Comparison of ENCODE assay signal across 8 mouse cellular contexts in genomic region chr10:82623553-82623932, GRCm38 (mm10). TPM values are rescaled to one million over a fixed set of nuclear protein-coding genes. Genes with fewer than 3 reads are reported as not detected.
DNase-seq lines count a peak whose midpoint lies in the region; ATAC-seq and TF ChIP-seq lines count a peak whose summit lies in the region.
"Not testable (repeated sequence)": the region's sequence is repeated elsewhere in the genome, so short reads cannot be mapped to it uniquely, and the experiment has no call there.

No protein-coding gene starts in this region.

- not testable (repeated sequence) for TF ChIP-seq POLR2A in limb, embryonic 14.5 days (IDR thresholded peaks at IDR 0.05; ENCODE audit: borderline replicate concordance, extremely low read depth, insufficient read depth, insufficient read length); myocyte (IDR thresholded peaks at IDR 0.05; ENCODE audit: insufficient read length, low read depth); testis, adult 2 months (IDR thresholded peaks at IDR 0.05; ENCODE audit: control insufficient read depth, low read depth, low read length)

- TF ChIP-seq CTCF in testis, adult 2 months (IDR thresholded peaks at IDR 0.05; ENCODE audit: control insufficient read depth, insufficient read depth, insufficient replicate concordance, low read depth, low read length): not testable (repeated sequence)

- not testable (repeated sequence) for H3K79me2 ChIP-seq in myocyte (ENCODE audit: control insufficient read depth, insufficient read depth)

- H3K4me1 ChIP-seq in brown adipose tissue, adult 24 weeks (ENCODE audit: control insufficient read depth, insufficient read depth, insufficient read length, low read length); forebrain, embryonic 12.5 days; heart, embryonic 15.5 days (replicated peaks); intestine, embryonic 16.5 days (ENCODE audit: control insufficient read depth, insufficient read depth, low read length); limb, embryonic 14.5 days (ENCODE audit: control insufficient read depth, insufficient read depth, low read length); lung, embryonic 16.5 days (replicated peaks; ENCODE audit: control insufficient read depth, insufficient read depth, low read length); testis, adult 2 months (ENCODE audit: control insufficient read depth, insufficient read depth, low read length): not testable (repeated sequence)

- H3K4me3 ChIP-seq in brown adipose tissue, adult 24 weeks (ENCODE audit: insufficient read depth, low read depth, low read length): peak overlapping the region; percentile 77
- peak overlapping the region; percentile 72 for H3K4me3 ChIP-seq in forebrain, embryonic 12.5 days (replicated peaks)
- H3K4me3 ChIP-seq in heart, embryonic 15.5 days: peak overlapping the region; percentile 90
- peak overlapping the region; percentile 73 for H3K4me3 ChIP-seq in intestine, embryonic 16.5 days (ENCODE audit: low read length)
- H3K4me3 ChIP-seq in limb, embryonic 14.5 days (replicated peaks; ENCODE audit: low read length): peak overlapping the region; percentile 62
- H3K4me3 ChIP-seq in lung, embryonic 16.5 days (ENCODE audit: low read length): peak overlapping the region; percentile 74
- H3K4me3 ChIP-seq in myocyte: peak overlapping the region; percentile 45
- peak overlapping the region; percentile 92 for H3K4me3 ChIP-seq in testis, adult 2 months (ENCODE audit: control insufficient read depth, low read depth, low read length)

- H3K27ac ChIP-seq in brown adipose tissue, adult 24 weeks (replicated peaks; ENCODE audit: low read depth, low read length): peak overlapping the region; percentile 30
- peak overlapping the region; percentile 84 for H3K27ac ChIP-seq in forebrain, embryonic 12.5 days
- H3K27ac ChIP-seq in heart, embryonic 15.5 days: peak overlapping the region; percentile 94
- peak overlapping the region; percentile 88 for H3K27ac ChIP-seq in intestine, embryonic 16.5 days (ENCODE audit: low read length)
- peak overlapping the region; percentile 79 for H3K27ac ChIP-seq in limb, embryonic 14.5 days (replicated peaks; ENCODE audit: low read depth, low read length)
- peak overlapping the region; percentile 81 for H3K27ac ChIP-seq in lung, embryonic 16.5 days (ENCODE audit: low read length)
- H3K27ac ChIP-seq in testis, adult 2 months (ENCODE audit: control insufficient read depth, insufficient read depth, low read depth, low read length): peak overlapping the region; percentile 97

- not testable (repeated sequence) for H3K9me3 ChIP-seq in forebrain, embryonic 12.5 days; heart, embryonic 15.5 days (replicated peaks); intestine, embryonic 16.5 days (ENCODE audit: control insufficient read depth, low read length); limb, embryonic 14.5 days (ENCODE audit: control insufficient read depth, low read length); lung, embryonic 16.5 days (ENCODE audit: control insufficient read depth, low read length)

- WGBS in forebrain, embryonic 12.5 days: 5% methylated on average over 2 of the region's 2 CpGs
- WGBS in heart, embryonic 15.5 days: 11% methylated on average over 2 of the region's 2 CpGs
- WGBS in intestine, embryonic 16.5 days: 0% methylated on average over 2 of the region's 2 CpGs
- WGBS in limb, embryonic 14.5 days: 9% methylated on average over 2 of the region's 2 CpGs
- WGBS in lung, embryonic 16.5 days: 2% methylated on average over 2 of the region's 2 CpGs

- ATAC-seq in forebrain, embryonic 12.5 days (ENCODE audit: low FRiP score): peak; percentile 45
- ATAC-seq in heart, embryonic 15.5 days (replicated peaks; ENCODE audit: insufficient number of reproducible peaks, insufficient read depth, low FRiP score, low read depth); limb, embryonic 14.5 days (ENCODE audit: low FRiP score, low read depth): not testable (repeated sequence)
- peak; percentile 44 for ATAC-seq in intestine, embryonic 16.5 days
- ATAC-seq in lung, embryonic 16.5 days (ENCODE audit: low read depth): peak; percentile 8; the same call in 1 of the 2 replicates

- H3K9ac ChIP-seq in forebrain, embryonic 12.5 days: peak overlapping the region; percentile 75
- H3K9ac ChIP-seq in heart, embryonic 15.5 days: peak overlapping the region; percentile 90
- H3K9ac ChIP-seq in intestine, embryonic 16.5 days (ENCODE audit: low read depth, low read length): peak overlapping the region; percentile 85
- H3K9ac ChIP-seq in limb, embryonic 14.5 days (ENCODE audit: low read depth, low read length, severe bottlenecking): peak overlapping the region; percentile 69
- peak overlapping the region; percentile 85 for H3K9ac ChIP-seq in lung, embryonic 16.5 days (ENCODE audit: low read length)

- H3ac ChIP-seq in myocyte (ENCODE audit: control insufficient read depth, insufficient read length): not testable (repeated sequence)

- not testable (repeated sequence) for H3K36me3 ChIP-seq in forebrain, embryonic 12.5 days (replicated peaks); heart, embryonic 15.5 days; intestine, embryonic 16.5 days (ENCODE audit: control insufficient read depth, insufficient read depth, low read length); limb, embryonic 14.5 days (ENCODE audit: control insufficient read depth, insufficient read depth, low read length); lung, embryonic 16.5 days (ENCODE audit: control insufficient read depth, insufficient read depth, low read length); myocyte (ENCODE audit: control insufficient read depth, insufficient read depth); testis, adult 2 months (ENCODE audit: control insufficient read depth, insufficient read depth, low read length)

- DNase-seq in limb, embryonic 14.5 days (ENCODE audit: low spot score): not testable (repeated sequence)

- H3K4me2 ChIP-seq in forebrain, embryonic 12.5 days: peak overlapping the region; percentile 59
- peak overlapping the region; percentile 72 for H3K4me2 ChIP-seq in heart, embryonic 15.5 days
- peak overlapping the region; percentile 60 for H3K4me2 ChIP-seq in intestine, embryonic 16.5 days (ENCODE audit: low read depth, low read length)
- H3K4me2 ChIP-seq in limb, embryonic 14.5 days (replicated peaks; ENCODE audit: low read depth, low read length, severe bottlenecking): peak overlapping the region; percentile 54
- peak overlapping the region; percentile 74 for H3K4me2 ChIP-seq in lung, embryonic 16.5 days (ENCODE audit: low read depth, low read length)
- peak overlapping the region; percentile 84 for H3K4me2 ChIP-seq in myocyte (ENCODE audit: low read depth)

- H3K27me3 ChIP-seq in forebrain, embryonic 12.5 days; heart, embryonic 15.5 days; intestine, embryonic 16.5 days (replicated peaks; ENCODE audit: control insufficient read depth, insufficient read depth, low read length); limb, embryonic 14.5 days (ENCODE audit: control insufficient read depth, insufficient read depth, low read length); lung, embryonic 16.5 days (ENCODE audit: control insufficient read depth, insufficient read depth, low read depth, low read length); myocyte (ENCODE audit: control insufficient read depth, insufficient read depth, insufficient read length); testis, adult 2 months (ENCODE audit: control insufficient read depth, insufficient read depth, low read length): not testable (repeated sequence)

RNA-seq across cellular contexts. Expression of gene 1190007I07Rik, which starts 0.5 kb away (rescaled TPM):
- 73.8 and 90.9 TPM in 2 replicates for polyA plus RNA-seq in brown adipose tissue, adult 24 weeks (2012; ENCODE audit: insufficient read depth, insufficient read length, missing spikeins)
- 35.7 and 40.6 TPM in 2 replicates for polyA plus RNA-seq in forebrain, embryonic 12.5 days (2016; fragmentation: Nextera tagmentation; extraction: Ambion mirVana)
- 34.7 and 42.3 TPM in 2 replicates for polyA plus RNA-seq in heart, embryonic 15.5 days (2015; fragmentation: Nextera tagmentation; extraction: Ambion mirVana)
- polyA plus RNA-seq in intestine, embryonic 16.5 days (2015; fragmentation: Nextera tagmentation; extraction: Ambion mirVana): 57.3 and 59.6 TPM in 2 replicates
- polyA plus RNA-seq in limb, embryonic 14.5 days (2012; rRNA removed): 46.4 and 46.7 TPM in 2 replicates
- 33.8 and 40.5 TPM in 2 replicates for polyA plus RNA-seq in limb, embryonic 14.5 days (2014; fragmentation: Nextera tagmentation; extraction: Ambion mirVana)
- 30.9 and 34.5 TPM in 2 replicates for polyA plus RNA-seq in lung, embryonic 16.5 days (2015; fragmentation: Nextera tagmentation; extraction: Ambion mirVana)
- polyA plus RNA-seq in myocyte (2012; fragmentation: generic; extraction: Trizol): 13.4 TPM
- 9.6 and 10.5 TPM in 2 replicates for polyA plus RNA-seq in testis, adult 2 months (2012; rRNA removed)

RNA-seq across cellular contexts. Expression of gene Tdg, which starts 6.1 kb away (rescaled TPM):
- polyA plus RNA-seq in brown adipose tissue, adult 24 weeks (2012; ENCODE audit: insufficient read depth, insufficient read length, missing spikeins): 7.6 and 10.6 TPM in 2 replicates
- polyA plus RNA-seq in forebrain, embryonic 12.5 days (2016; fragmentation: Nextera tagmentation; extraction: Ambion mirVana): 295 and 311 TPM in 2 replicates
- polyA plus RNA-seq in heart, embryonic 15.5 days (2015; fragmentation: Nextera tagmentation; extraction: Ambion mirVana): 59.4 and 73.4 TPM in 2 replicates
- 102 TPM in 2 replicates for polyA plus RNA-seq in intestine, embryonic 16.5 days (2015; fragmentation: Nextera tagmentation; extraction: Ambion mirVana)
- 67.4 and 77.3 TPM in 2 replicates for polyA plus RNA-seq in limb, embryonic 14.5 days (2012; rRNA removed)
- polyA plus RNA-seq in limb, embryonic 14.5 days (2014; fragmentation: Nextera tagmentation; extraction: Ambion mirVana): 116 and 138 TPM in 2 replicates
- 110 and 123 TPM in 2 replicates for polyA plus RNA-seq in lung, embryonic 16.5 days (2015; fragmentation: Nextera tagmentation; extraction: Ambion mirVana)
- 18.2 TPM for polyA plus RNA-seq in myocyte (2012; fragmentation: generic; extraction: Trizol)
- 6.2 TPM in 2 replicates for polyA plus RNA-seq in testis, adult 2 months (2012; rRNA removed)

Comparison
In these comparisons a context has a peak if more than half of its experiments do, and no peak if none do; other contexts are left out.
1. H3K27ac ChIP-seq: peak in every context shown above with its lines; median percentile 97 in testis, adult 2 months; 94 in heart, embryonic 15.5 days; 88 in intestine, embryonic 16.5 days; 84 in forebrain, embryonic 12.5 days; 81 in lung, embryonic 16.5 days; 79 in limb, embryonic 14.5 days; 30 in brown adipose tissue, adult 24 weeks.